Comparison of ENCODE assay signal across 8 mouse cellular contexts in the genomic region with DNA sequence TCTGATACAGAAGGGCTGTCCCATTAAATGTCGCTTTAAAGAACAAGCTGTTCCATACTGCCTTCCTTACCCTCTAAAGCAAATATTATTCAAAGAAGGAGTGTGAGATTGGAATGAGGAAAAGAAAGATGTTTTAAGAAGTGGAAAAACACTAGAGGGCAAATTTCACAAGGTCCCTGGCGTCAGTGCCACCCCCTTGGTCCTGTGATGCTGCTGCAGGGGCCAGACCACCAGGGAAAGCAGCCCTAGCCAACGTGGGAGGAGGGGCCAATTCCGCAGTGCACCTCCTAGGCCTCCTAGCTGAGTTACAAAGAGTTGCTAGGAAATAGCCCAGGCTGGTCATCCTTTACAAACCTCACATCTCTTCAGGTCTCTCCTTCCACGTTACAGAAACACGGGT. TPM values are rescaled to one million over a fixed set of nuclear protein-coding genes. Genes with fewer than 3 reads are reported as not detected.
DNase-seq lines count a peak whose midpoint lies in the region; ATAC-seq and TF ChIP-seq lines count a peak whose summit lies in the region.

No protein-coding gene starts in this region.

- no peaks in the 10 kb centered on the region for H3K9me3 ChIP-seq in hindbrain, embryonic 15.5 days
- H3K9me3 ChIP-seq in lung, embryonic 15.5 days, result no peaks in the 10 kb centered on the region

- peaks cover 23% of the 10 kb centered on the region for H3K36me3 ChIP-seq in hindbrain, embryonic 15.5 days
- no peaks in the 10 kb centered on the region; the same call in 1 of the 2 replicates for H3K36me3 ChIP-seq in lung, embryonic 15.5 days

- 13% methylated on average over 6 of the region's 6 CpGs for WGBS in hindbrain, embryonic 15.5 days
- 16% methylated on average over 6 of the region's 6 CpGs for WGBS in lung, embryonic 15.5 days

- H3K27me3 ChIP-seq in hindbrain, embryonic 15.5 days, result no peaks in the 10 kb centered on the region
- peaks cover 51% of the 10 kb centered on the region for H3K27me3 ChIP-seq in lung, embryonic 15.5 days

- peak; percentile 49 to 56 for DNase-seq in right cerebral cortex, adult 2 months (ENCODE audit: low spot score in 2 of 2)
- DNase-seq in right cerebral cortex, postnatal 14 days, result no peak
- no peak for DNase-seq in MN1 (ENCODE audit: low spot score)
- no peak for DNase-seq in layer of hippocampus, postnatal 25 days (ENCODE audit: extremely low spot score in 1 of 2, low spot score in 1 of 2)
- no peak for DNase-seq in spleen, adult 12 weeks (ENCODE audit: low spot score)

- ATAC-seq in hindbrain, embryonic 15.5 days (ENCODE audit: low FRiP score, low read depth), result no peak
- ATAC-seq in lung, embryonic 15.5 days (ENCODE audit: borderline replicate concordance, extremely low read depth, low FRiP score, low TSS enrichment), result 0 out of 2 replicates have a peak, but pooled peaks have one; percentile 19

- no peak for TF ChIP-seq CTCF in cortical plate, adult 2 months (IDR thresholded peaks at IDR 0.05; ENCODE audit: extremely low read depth, insufficient read depth, low read length)

- H3K4me2 ChIP-seq in hindbrain, embryonic 15.5 days, result peak overlapping the region; percentile 57
- peak overlapping the region; percentile 93 for H3K4me2 ChIP-seq in lung, embryonic 15.5 days

- peak; percentile 62; the same call in 1 of the 2 replicates for TF ChIP-seq POLR2A in cortical plate, adult 2 months (IDR thresholded peaks at IDR 0.05; ENCODE audit: extremely low read depth, insufficient read depth, low read length)

- H3K4me1 ChIP-seq in cortical plate, adult 2 months (ENCODE audit: control insufficient read depth, insufficient read depth, low read length), result peaks cover 5% of the 10 kb centered on the region; the same call in 1 of the 2 replicates
- H3K4me1 ChIP-seq in hindbrain, embryonic 15.5 days (replicated peaks), result peaks cover 46% of the 10 kb centered on the region
- peaks cover 15% of the 10 kb centered on the region for H3K4me1 ChIP-seq in lung, embryonic 15.5 days

- H3K4me3 ChIP-seq in cortical plate, adult 2 months (ENCODE audit: insufficient read depth, low read length), result peak overlapping the region; percentile 51
- H3K4me3 ChIP-seq in hindbrain, embryonic 15.5 days, result peak overlapping the region; percentile 58
- peak overlapping the region; percentile 72 for H3K4me3 ChIP-seq in lung, embryonic 15.5 days

- H3K9ac ChIP-seq in hindbrain, embryonic 15.5 days, result peak overlapping the region; percentile 76
- no peak overlapping the region for H3K9ac ChIP-seq in lung, embryonic 15.5 days

- H3K27ac ChIP-seq in cortical plate, adult 2 months (ENCODE audit: insufficient read depth, low read length), result peak overlapping the region; percentile 99
- peak overlapping the region; percentile 99 for H3K27ac ChIP-seq in hindbrain, embryonic 15.5 days (replicated peaks)
- H3K27ac ChIP-seq in lung, embryonic 15.5 days, result peak overlapping the region; percentile 95

RNA-seq across cellular contexts. Expression of gene Atp1b1, which starts 2.1 kb away (rescaled TPM):
- polyA plus RNA-seq in cortical plate, adult 2 months (2012; rRNA removed), result 1,191 and 1,273 TPM in 2 replicates
- polyA plus RNA-seq in hindbrain, embryonic 15.5 days (2015; fragmentation: Nextera tagmentation; extraction: Ambion mirVana), result 310 and 325 TPM in 2 replicates
- polyA plus RNA-seq in lung, embryonic 15.5 days (2015; fragmentation: Nextera tagmentation; extraction: Ambion mirVana), result 81.1 and 98.2 TPM in 2 replicates
- total RNA-seq in layer of hippocampus, postnatal 25 days (2021), result 1,000 to 10,000 TPM; 2,052 to 2,072 TPM

Comparison
In these comparisons a context has a peak if more than half of its experiments do, and no peak if none do; other contexts are left out.
1. DNase-seq: peak in right cerebral cortex, adult 2 months (2 of 2); none in right cerebral cortex, postnatal 14 days (single experiment), MN1 (single experiment), layer of hippocampus, postnatal 25 days (0 of 2) and spleen, adult 12 weeks (single experiment).
2. Peak in every context shown above with its lines, with median percentiles within 50 percentile points of each other: H3K27ac ChIP-seq and H3K4me3 ChIP-seq.